Mouse (Mus musculus) hindbrain, embryonic 16.5 days (tissue): ENCODE results near the gene Prex1. TPM values are rescaled to one million over a fixed set of nuclear protein-coding genes. Genes with fewer than 3 reads are reported as not detected.
"Not testable (repeated sequence)": the region's sequence is repeated elsewhere in the genome, so short reads cannot be mapped to it uniquely, and the experiment has no call there.

Experiments
- ATAC-seq: fragments of 200-750 bp; cut with Nextera tagmentation; 2 replicates; pipeline ENCODE4 v1.8.0; 2017; ENCODE audit warnings: moderate TSS enrichment, moderate library complexity
- H3K27ac ChIP-seq: fragments of 300-500 bp; sonication (generic); 2 replicates; pipeline ENCODE4 v1.5.1; 2014; ENCODE audit warnings: low read depth, mild to moderate bottlenecking, control low read depth, low read length, moderate library complexity
- H3K27me3 ChIP-seq: fragments of 300-500 bp; sonication (generic); replicated peaks from 2 replicates; pipeline ENCODE4 v1.6.1; 2014; ENCODE audit warnings: low read length; ENCODE audit not compliant: control insufficient read depth, insufficient read depth
- H3K36me3 ChIP-seq: fragments of 300-500 bp; sonication (generic); 2 replicates; pipeline ENCODE4 v1.6.1; 2014; ENCODE audit warnings: mild to moderate bottlenecking, low read length, moderate library complexity, mixed read lengths; ENCODE audit not compliant: control insufficient read depth, insufficient read depth
- H3K4me1 ChIP-seq: fragments of 300-500 bp; sonication (generic); 2 replicates; pipeline ENCODE4 v1.6.1; 2014; ENCODE audit warnings: low read depth, low read length; ENCODE audit not compliant: control insufficient read depth, insufficient read depth
- H3K4me2 ChIP-seq: fragments of 300-500 bp; sonication (generic); 2 replicates; pipeline ENCODE4 v1.6.1; 2014; ENCODE audit warnings: mild to moderate bottlenecking, low read length, control low read depth, moderate library complexity
- H3K4me3 ChIP-seq: fragments of 300-500 bp; sonication (generic); 2 replicates; pipeline ENCODE4 v1.5.1; 2014; ENCODE audit warnings: mild to moderate bottlenecking, low read length, control low read depth, moderate library complexity
- H3K9ac ChIP-seq: fragments of 300-500 bp; sonication (generic); 2 replicates; pipeline ENCODE4 v1.6.1; 2014; ENCODE audit warnings: low read depth, mild to moderate bottlenecking, control low read depth, low read length, moderate library complexity
- H3K9me3 ChIP-seq: fragments of 300-500 bp; sonication (generic); 2 replicates; pipeline ENCODE4 v1.6.1; 2014; ENCODE audit warnings: mild to moderate bottlenecking, low read length, moderate library complexity; ENCODE audit not compliant: control insufficient read depth
- WGBS: fragments of 180-500 bp; shearing (Covaris S2); extraction: QIAGEN DNeasy Blood & Tissue Kit; methylation state at CpG from one replicate; pipeline ENCODE4 v1.1.7; 2014; 5-methylcytosine and 5-hydroxymethylcytosine counted together
- polyA plus RNA-seq: library from polyadenylated mRNA; unstranded; fragments of >200 nt; fragmentation: Nextera tagmentation; extraction: Ambion mirVana; gene quantifications from 2 replicates; pipeline ENCODE4 v1.2.1, GENCODE M21; 2015

Prex1 gene
- polyA plus RNA-seq, 1 experiment from 2014 or later: 27.3 TPM

DNA sequence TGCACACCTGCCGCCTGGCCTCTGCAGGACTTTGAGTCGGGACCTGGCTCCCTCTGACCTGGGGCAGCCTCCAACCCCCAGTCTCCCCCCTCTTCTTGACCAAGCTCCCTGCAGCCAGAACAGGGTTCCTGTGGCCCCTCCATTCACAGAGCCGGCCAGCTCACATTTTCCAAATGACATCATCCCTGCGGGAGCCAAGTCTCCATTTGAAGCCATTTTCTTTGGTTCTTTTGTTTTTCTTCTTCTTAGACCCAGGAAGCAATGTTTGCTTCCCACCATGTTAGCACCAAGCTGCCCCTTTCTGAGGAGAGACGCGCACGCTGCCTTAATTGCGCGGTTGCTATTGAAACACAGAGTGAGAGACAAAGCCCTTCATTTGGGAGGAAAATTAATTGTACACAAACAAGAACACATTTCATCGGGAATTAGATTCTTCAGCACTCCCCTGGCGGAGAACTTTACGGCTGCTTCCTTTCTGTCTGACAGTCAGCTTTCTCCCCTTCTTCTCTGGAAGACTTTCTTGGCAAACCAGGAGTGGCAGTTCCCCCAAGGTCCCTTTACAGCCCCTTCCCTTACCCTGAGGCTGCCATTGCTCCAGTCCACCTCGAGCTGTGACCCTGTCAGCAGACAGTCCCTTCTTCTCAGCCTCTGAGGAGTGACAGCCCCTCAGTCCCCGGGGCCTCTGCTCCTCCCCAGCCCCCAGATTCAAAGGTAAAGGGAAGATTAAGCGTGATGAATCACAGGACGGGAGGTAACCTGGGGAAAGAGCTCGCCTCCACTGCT lies 196.0 kb downstream of the Prex1 start:
- Histone ChIP-seq H3K9ac (0 out of 2 replicates have a peak overlapping the region, but pooled peaks have one; percentile 22), H3K4me2 (peak overlapping the region; percentile 23; the same call in 1 of the 2 replicates), H3K27ac (peak overlapping the region; percentile 44; the same call in 1 of the 2 replicates), H3K4me1 (peaks cover 16% of the 10 kb centered on the region)
- peak; percentile 69 for ATAC-seq
- WGBS: 4% methylated on average over 13 of the region's 17 CpGs
- not testable (repeated sequence) for H3K27me3 ChIP-seq, H3K9me3 ChIP-seq, H3K4me3 ChIP-seq, H3K36me3 ChIP-seq

DNA sequence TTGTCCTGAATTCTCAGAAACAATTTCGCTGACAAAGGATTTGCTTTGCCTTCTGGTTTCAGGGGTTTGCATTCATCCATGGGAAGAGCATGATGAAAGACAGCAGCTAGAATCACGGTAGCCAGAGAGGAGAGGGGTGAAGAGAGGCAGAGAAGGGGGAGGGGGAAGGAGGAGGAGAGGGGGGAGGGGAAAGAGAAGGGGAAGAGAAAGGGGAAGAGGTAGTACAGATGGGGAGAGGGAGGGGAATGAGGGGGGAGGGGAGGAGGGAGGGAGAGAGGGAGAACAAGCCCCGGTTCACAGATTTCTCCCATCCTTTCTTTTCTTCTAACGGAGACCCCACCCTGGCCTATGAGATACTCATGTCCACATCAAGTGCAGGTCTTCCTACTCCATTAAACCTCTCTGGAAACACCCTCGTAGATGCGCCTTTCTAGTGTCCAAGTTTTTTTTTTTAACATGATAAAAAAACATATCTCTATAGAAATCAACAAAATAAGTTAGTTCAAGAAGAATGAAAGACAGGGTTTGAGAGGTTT lies 196.7 kb downstream of the Prex1 start:
- Histone ChIP-seq H3K27me3 (peaks cover 4% of the 10 kb centered on the region; the same call in 1 of the 2 replicates), H3K27ac (peak overlapping the region; percentile 44; the same call in 1 of the 2 replicates), H3K4me1 (peaks cover 12% of the 10 kb centered on the region), H3K4me2 (peak overlapping the region; percentile 23; the same call in 1 of the 2 replicates), H3K4me3 (no peak overlapping the region), H3K9ac (no peak overlapping the region), H3K36me3 (no peaks in the 10 kb centered on the region), H3K9me3 (peaks cover 3% of the 10 kb centered on the region)
- ATAC-seq: no peak
- WGBS: 24% methylated on average over 6 of the region's 6 CpGs

Other genes with a start within 250 kb of the Prex1 start
- gene Trp53rkb, start 78.7 kb upstream of the Prex1 start, polyA plus RNA-seq: 7.3 and 7.8 TPM in 2 replicates
- gene Arfgef2, start 91.8 kb upstream of the Prex1 start, polyA plus RNA-seq: 4.2 and 5.3 TPM in 2 replicates
- 90.8 and 97.4 TPM in 2 replicates for gene Cse1l, start 192.2 kb upstream of the Prex1 start, polyA plus RNA-seq